Mouse (Mus musculus): Measurements from ENCODE around the gene Smndc1.

DNA sequence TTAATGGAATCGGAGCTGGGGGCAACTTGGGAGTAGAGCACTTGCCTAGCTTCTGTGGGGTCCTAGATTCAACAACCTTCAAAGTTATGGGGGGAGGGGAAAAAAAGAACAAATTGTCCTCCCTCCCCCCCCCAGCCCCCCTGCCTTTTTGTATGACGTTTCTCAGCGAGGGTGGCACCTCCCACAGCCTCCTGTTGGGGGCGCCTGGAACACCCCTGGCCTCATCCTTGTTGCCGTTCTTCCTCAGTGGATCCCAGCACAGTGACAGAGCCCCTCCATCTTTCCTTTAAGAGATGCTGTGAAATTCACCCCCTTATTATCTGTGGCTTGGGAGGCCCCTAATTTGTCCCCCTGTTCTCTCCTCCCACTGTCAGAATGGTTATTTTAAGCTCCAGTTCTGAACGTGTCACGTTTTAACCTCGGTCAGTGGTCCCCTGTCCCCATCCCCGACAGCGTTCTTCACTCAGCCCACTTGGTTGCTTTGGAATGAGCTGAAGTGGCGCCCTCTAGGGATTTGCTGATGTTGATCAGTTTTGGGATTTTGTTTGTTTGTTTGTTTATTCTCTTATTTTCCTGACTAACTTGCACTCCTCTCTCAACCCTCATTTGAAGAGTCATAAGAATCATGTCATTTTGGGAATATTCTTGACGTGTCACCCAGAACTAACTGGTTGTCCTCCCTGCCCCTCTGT lies 12.5 kb upstream of the Smndc1 start:
- TF ChIP-seq CTCF (IDR thresholded peaks at IDR 0.05) (no peak; the same call in 1 of the 2 replicates), EP300 (IDR thresholded peaks at IDR 0.05) (no peak)

Measured in lung, postnatal 0 days (tissue).